Mouse (Mus musculus): ENCODE data around the gene Ramp2.

Gene Ramp2

GRCm38 (mm10) chr11:101276319-101277070, 30.7 kb downstream of the Ramp2 start:
- no peak for TF ChIP-seq GATA4 (IDR thresholded peaks at IDR 0.05; ENCODE audit: insufficient replicate concordance, low read length)

GRCm38 (mm10) chr11:101277381-101278222, 31.8 kb downstream of the Ramp2 start:
- TF ChIP-seq GATA4 (IDR thresholded peaks at IDR 0.05; ENCODE audit: insufficient replicate concordance, low read length) = peak; percentile 64

- no peak for TF ChIP-seq GATA4 (IDR thresholded peaks at IDR 0.05; ENCODE audit: insufficient replicate concordance, low read length)
Measured at GRCm38 (mm10) chr11:101278223-101279192, 32.7 kb downstream of the Ramp2 start, which contains the start of the genes Cntd1 and Coa3. Cntd1 (plus strand) TSS chr11:101279012. Coa3 (minus strand) TSS chr11:101279114.

- no peak for TF ChIP-seq GATA4 (IDR thresholded peaks at IDR 0.05; ENCODE audit: insufficient replicate concordance, low read length)
Measured at GRCm38 (mm10) chr11:101279193-101279569, 33.4 kb downstream of the Ramp2 start.

GRCm38 (mm10) chr11:101280837-101281236, 35.0 kb downstream of the Ramp2 start:
- no peak for TF ChIP-seq GATA4 (IDR thresholded peaks at IDR 0.05; ENCODE audit: insufficient replicate concordance, low read length)

- TF ChIP-seq GATA4 (IDR thresholded peaks at IDR 0.05; ENCODE audit: insufficient replicate concordance, low read length) = no peak
Measured at GRCm38 (mm10) chr11:101282896-101283295, 37.1 kb downstream of the Ramp2 start.

- TF ChIP-seq GATA4 (IDR thresholded peaks at IDR 0.05; ENCODE audit: insufficient replicate concordance, low read length) = no peak
Measured at GRCm38 (mm10) chr11:101283805-101284204, 38.0 kb downstream of the Ramp2 start.

- TF ChIP-seq GATA4 (IDR thresholded peaks at IDR 0.05; ENCODE audit: insufficient replicate concordance, low read length) = no peak
Measured at GRCm38 (mm10) chr11:101287306-101287705, 41.5 kb downstream of the Ramp2 start.

GRCm38 (mm10) chr11:101291231-101291630, 45.4 kb downstream of the Ramp2 start:
- TF ChIP-seq GATA4 (IDR thresholded peaks at IDR 0.05; ENCODE audit: insufficient replicate concordance, low read length) = no peak

- TF ChIP-seq GATA4 (IDR thresholded peaks at IDR 0.05; ENCODE audit: insufficient replicate concordance, low read length) = no peak
Measured at GRCm38 (mm10) chr11:101295191-101295590, 49.4 kb downstream of the Ramp2 start.

GRCm38 (mm10) chr11:101300881-101301280, 55.1 kb downstream of the Ramp2 start:
- TF ChIP-seq GATA4 (IDR thresholded peaks at IDR 0.05; ENCODE audit: insufficient replicate concordance, low read length) = no peak

GRCm38 (mm10) chr11:101301299-101302003, 55.6 kb downstream of the Ramp2 start:
- no peak for TF ChIP-seq GATA4 (IDR thresholded peaks at IDR 0.05; ENCODE audit: insufficient replicate concordance, low read length)

- no peak for TF ChIP-seq GATA4 (IDR thresholded peaks at IDR 0.05; ENCODE audit: insufficient replicate concordance, low read length)
Measured at GRCm38 (mm10) chr11:101302004-101302798, 56.4 kb downstream of the Ramp2 start, which contains the start of gene Becn1. Becn1 (minus strand) TSS chr11:101302286.

All from liver, adult (tissue).